Mouse (Mus musculus): ENCODE results near the gene Prkacb. TPM values are rescaled to one million over a fixed set of nuclear protein-coding genes. Genes with fewer than 3 reads are reported as not detected.
"Not testable (repeated sequence)": the region's sequence is repeated elsewhere in the genome, so short reads cannot be mapped to it uniquely, and the experiment has no call there.

Prkacb gene
- total and polyA plus RNA-seq, 3 experiments = 13.5 to 165 (median 91.3) TPM

DNA sequence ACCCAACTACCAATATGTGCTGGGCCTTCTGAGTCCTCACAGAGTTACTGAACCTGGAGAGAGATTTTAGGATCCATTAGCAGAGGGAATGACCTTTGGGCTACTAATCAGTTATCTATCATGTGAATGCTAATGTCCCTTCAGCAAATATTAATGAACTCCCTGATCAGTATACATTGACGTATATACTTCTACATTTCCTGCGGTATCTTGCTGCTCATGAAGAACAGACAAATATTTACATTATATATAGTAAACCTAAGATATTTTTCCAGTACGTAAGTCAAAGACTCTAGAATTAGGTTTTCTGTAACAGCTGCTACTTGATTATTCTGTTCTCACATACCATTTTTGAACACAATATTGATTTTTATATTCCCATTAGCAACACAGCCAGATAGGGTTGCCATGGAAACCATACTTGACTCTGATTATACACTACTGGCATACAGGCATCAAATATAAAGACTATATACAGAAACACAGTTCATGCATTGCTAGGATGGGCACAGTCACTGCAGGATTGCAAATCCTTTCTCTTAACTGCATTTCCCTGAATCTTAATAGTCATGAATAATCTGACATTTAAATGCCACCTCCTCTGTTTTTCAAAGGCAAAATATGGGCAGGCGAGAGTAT lies 71.1 kb downstream of the Prkacb start:
- peaks cover 74% of the 10 kb centered on the region for H3K36me3 ChIP-seq (replicated peaks)
- no peak overlapping the region for H3K4me3 ChIP-seq (ENCODE audit: low read depth, low read length)
- TF ChIP-seq GATA2 (IDR thresholded peaks at IDR 0.05; ENCODE audit: borderline replicate concordance, low read depth, low read length) (no peak), CTCF (IDR thresholded peaks at IDR 0.05; ENCODE audit: low read depth, low read length) (no peak), TAL1 (conservative IDR thresholded peaks at IDR 0.05; ENCODE audit: low read depth, low read length) (no peak), GATA1 (IDR thresholded peaks at IDR 0.05; ENCODE audit: borderline replicate concordance, low read length) (no peak), POLR2AphosphoS5 (IDR thresholded peaks at IDR 0.05; ENCODE audit: insufficient replicate concordance, low read depth, low read length) (no peak)

DNA sequence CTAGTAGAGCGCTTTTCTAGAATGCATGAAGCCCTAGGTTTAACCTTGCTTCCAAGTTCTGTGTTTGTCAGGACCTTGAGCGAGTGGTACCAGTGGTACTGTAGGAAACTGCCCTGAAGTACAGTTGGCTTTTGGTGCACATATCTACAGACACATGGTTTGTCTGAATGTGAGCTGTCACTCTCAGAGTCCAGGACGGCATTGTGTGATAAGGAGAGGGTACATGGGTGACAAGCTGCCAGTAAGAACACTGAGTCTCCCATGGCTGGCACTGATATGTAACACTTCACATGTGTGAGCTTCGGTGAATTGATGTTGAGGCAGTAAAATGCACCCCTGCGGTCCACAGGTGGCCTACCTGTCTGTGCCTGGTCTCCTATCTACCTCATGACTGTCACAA lies 71.6 kb downstream of the Prkacb start:
- Histone ChIP-seq H3K9me3 (replicated peaks) (no peaks in the 10 kb centered on the region), H3K4me1 (ENCODE audit: insufficient read depth, low read depth, low read length) (no peaks in the 10 kb centered on the region), H3K4me3 (ENCODE audit: low read depth, low read length) (no peak overlapping the region), H3K36me3 (replicated peaks) (peaks cover 71% of the 10 kb centered on the region), H3K27me3 (ENCODE audit: insufficient read depth, low read length) (no peaks in the 10 kb centered on the region)
- no peak for TF ChIP-seq GATA1 (IDR thresholded peaks at IDR 0.05; ENCODE audit: borderline replicate concordance, low read length)
- TF ChIP-seq TAL1 (conservative IDR thresholded peaks at IDR 0.05; ENCODE audit: low read depth, low read length) = no peak
- TF ChIP-seq POLR2AphosphoS5 (IDR thresholded peaks at IDR 0.05; ENCODE audit: insufficient replicate concordance, low read depth, low read length) = no peak
- TF ChIP-seq CTCF (IDR thresholded peaks at IDR 0.05; ENCODE audit: low read depth, low read length) = no peak
- no peak for TF ChIP-seq GATA2 (IDR thresholded peaks at IDR 0.05; ENCODE audit: borderline replicate concordance, low read depth, low read length)
- DNase-seq (ENCODE audit: low spot score) = no peak
- ATAC-seq (ENCODE audit: extremely low read depth, insufficient number of reproducible peaks, low FRiP score, poor library complexity, severe bottlenecking) = no peak

More for the DNA sequence above, 71.1 kb downstream of the Prkacb start:
- no peaks in the 10 kb centered on the region for H3K4me1 ChIP-seq (ENCODE audit: insufficient read depth, low read depth, low read length)
- ATAC-seq (ENCODE audit: extremely low read depth, insufficient number of reproducible peaks, low FRiP score, poor library complexity, severe bottlenecking) = no peak
- no peaks in the 10 kb centered on the region for H3K27me3 ChIP-seq (ENCODE audit: insufficient read depth, low read length)
- H3K9me3 ChIP-seq (replicated peaks) = no peaks in the 10 kb centered on the region
- DNase-seq (ENCODE audit: low spot score) = no peak

DNA sequence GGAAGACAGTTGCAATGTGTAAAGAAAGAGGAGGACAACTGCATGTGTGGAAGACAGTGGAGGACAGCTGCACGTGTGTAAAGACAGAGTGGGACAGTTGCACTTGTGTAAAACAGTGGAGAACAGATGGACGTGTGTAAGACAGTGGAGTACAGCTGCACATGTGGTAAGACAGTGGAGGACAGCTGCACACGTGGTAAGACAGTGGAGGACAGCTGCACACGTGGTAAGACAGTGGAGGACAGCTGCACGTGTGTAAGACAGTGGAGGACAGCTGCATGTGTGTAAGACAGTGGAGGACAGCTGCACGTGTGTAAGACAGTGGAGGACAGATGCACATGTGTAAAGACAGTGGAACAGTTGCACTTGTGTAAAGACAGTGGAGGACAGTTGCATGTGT lies 76.6 kb downstream of the Prkacb start:
- Histone ChIP-seq H3K36me3 (replicated peaks) (peaks cover 73% of the 10 kb centered on the region), H3K4me1 (ENCODE audit: insufficient read depth, low read depth, low read length) (peaks cover 12% of the 10 kb centered on the region)
- ATAC-seq (ENCODE audit: extremely low read depth, insufficient number of reproducible peaks, low FRiP score, poor library complexity, severe bottlenecking); H3K27me3 ChIP-seq (ENCODE audit: insufficient read depth, low read length); H3K9me3 ChIP-seq (replicated peaks); DNase-seq (ENCODE audit: low spot score); H3K4me3 ChIP-seq (ENCODE audit: low read depth, low read length): not testable (repeated sequence)

DNA sequence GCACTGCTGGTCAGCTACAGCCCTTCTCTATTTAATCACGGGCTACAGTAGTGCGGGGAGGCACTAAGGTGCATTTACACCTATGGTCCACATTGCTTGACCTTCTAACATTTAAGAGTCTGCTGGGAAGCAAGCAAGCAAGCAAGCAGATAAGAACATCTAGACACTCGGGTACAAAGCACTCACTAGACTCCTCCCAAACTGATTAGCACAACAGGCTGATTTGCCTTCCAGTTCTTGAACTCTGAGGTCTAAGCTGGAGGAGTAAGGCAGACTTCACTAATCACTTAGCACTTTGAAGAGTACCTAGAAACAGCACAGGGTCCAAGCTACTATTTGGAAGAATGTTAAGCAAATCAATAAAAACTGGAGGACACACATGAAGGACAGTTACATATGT lies 77.1 kb downstream of the Prkacb start:
- ATAC-seq (ENCODE audit: extremely low read depth, insufficient number of reproducible peaks, low FRiP score, poor library complexity, severe bottlenecking) (no peak), DNase-seq (ENCODE audit: low spot score) (no peak)
- Histone ChIP-seq H3K4me3 (ENCODE audit: low read depth, low read length) (no peak overlapping the region), H3K36me3 (replicated peaks) (peaks cover 71% of the 10 kb centered on the region), H3K27me3 (ENCODE audit: insufficient read depth, low read length) (no peaks in the 10 kb centered on the region), H3K4me1 (ENCODE audit: insufficient read depth, low read depth, low read length) (peaks cover 12% of the 10 kb centered on the region), H3K9me3 (replicated peaks) (no peaks in the 10 kb centered on the region)
- no peak for TF ChIP-seq GATA2 (IDR thresholded peaks at IDR 0.05; ENCODE audit: borderline replicate concordance, low read depth, low read length)
- no peak for TF ChIP-seq TAL1 (conservative IDR thresholded peaks at IDR 0.05; ENCODE audit: low read depth, low read length)
- TF ChIP-seq CTCF (IDR thresholded peaks at IDR 0.05; ENCODE audit: low read depth, low read length) = no peak
- TF ChIP-seq GATA1 (IDR thresholded peaks at IDR 0.05; ENCODE audit: borderline replicate concordance, low read length) = no peak
- no peak for TF ChIP-seq POLR2AphosphoS5 (IDR thresholded peaks at IDR 0.05; ENCODE audit: insufficient replicate concordance, low read depth, low read length)

DNA sequence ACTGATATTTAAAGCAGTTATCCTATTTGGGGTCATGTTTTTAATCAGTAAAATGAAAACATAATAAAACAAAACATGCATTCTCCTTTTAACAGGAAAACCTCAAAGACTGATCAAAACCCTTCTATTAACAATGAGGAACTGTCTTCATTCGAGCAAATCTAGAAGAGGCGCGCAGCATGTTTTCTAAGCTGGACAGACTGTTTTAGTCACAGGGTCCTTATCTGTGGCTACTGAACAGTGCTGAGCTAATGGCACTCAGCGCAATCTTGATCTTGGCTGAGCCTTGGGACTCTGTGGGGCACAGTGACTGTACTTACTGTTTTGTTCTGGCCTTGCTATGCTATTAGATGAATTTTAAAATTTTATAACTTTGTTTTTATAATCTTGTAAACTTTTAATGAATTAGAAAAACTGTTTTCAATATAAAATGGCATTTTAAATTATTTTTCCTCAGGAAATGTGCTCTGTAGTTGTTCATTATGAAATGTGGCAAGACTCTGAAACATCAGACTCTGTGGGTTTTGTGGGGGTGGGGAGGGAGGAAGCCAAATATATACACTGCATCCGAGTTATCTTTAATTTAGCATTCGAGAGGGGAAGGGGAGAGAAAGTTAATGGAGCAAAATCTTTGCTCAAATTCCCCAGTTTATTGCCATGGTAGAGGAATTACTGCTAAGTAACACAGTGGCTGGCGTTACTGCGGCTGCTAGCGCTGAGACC lies 77.7 kb downstream of the Prkacb start:
- no peak for DNase-seq (ENCODE audit: low spot score)

DNA sequence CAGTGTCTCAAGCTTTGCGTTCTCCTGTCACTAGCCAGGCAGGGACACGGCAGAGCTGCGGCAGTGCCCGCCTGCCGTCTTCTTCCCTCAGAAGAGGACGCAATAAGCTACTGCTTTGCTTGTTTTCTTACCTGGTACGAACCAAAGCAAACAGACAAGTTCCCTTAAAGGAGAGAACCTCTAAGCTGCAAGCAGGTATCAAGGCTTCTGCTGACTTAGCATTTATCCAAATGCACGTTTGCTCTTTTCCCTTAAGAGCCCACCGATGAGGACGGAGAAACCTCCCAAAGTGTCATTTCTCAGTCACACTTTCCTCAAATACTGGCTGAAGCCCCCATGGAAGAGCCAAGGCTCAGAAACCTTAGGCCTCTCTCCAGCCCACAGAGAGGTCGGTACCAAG lies 81.3 kb downstream of the Prkacb start:
- TF ChIP-seq CTCF (IDR thresholded peaks at IDR 0.05; ENCODE audit: low read depth, low read length) (no peak), GATA2 (IDR thresholded peaks at IDR 0.05; ENCODE audit: borderline replicate concordance, low read depth, low read length) (no peak), GATA1 (IDR thresholded peaks at IDR 0.05; ENCODE audit: borderline replicate concordance, low read length) (no peak), TAL1 (conservative IDR thresholded peaks at IDR 0.05; ENCODE audit: low read depth, low read length) (no peak), POLR2AphosphoS5 (IDR thresholded peaks at IDR 0.05; ENCODE audit: insufficient replicate concordance, low read depth, low read length) (no peak)
- peaks cover 67% of the 10 kb centered on the region for H3K36me3 ChIP-seq (replicated peaks)
- H3K27me3 ChIP-seq (ENCODE audit: insufficient read depth, low read length) = no peaks in the 10 kb centered on the region
- H3K4me3 ChIP-seq (ENCODE audit: low read depth, low read length) = no peak overlapping the region
- DNase-seq (ENCODE audit: low spot score) = no peak
- H3K9me3 ChIP-seq (replicated peaks) = no peaks in the 10 kb centered on the region
- H3K4me1 ChIP-seq (ENCODE audit: insufficient read depth, low read depth, low read length) = peaks cover 12% of the 10 kb centered on the region
- ATAC-seq (ENCODE audit: extremely low read depth, insufficient number of reproducible peaks, low FRiP score, poor library complexity, severe bottlenecking) = no peak

More for the DNA sequence above, 77.7 kb downstream of the Prkacb start:
- no peak for TF ChIP-seq CTCF (IDR thresholded peaks at IDR 0.05; ENCODE audit: low read depth, low read length)
- no peak for TF ChIP-seq POLR2AphosphoS5 (IDR thresholded peaks at IDR 0.05; ENCODE audit: insufficient replicate concordance, low read depth, low read length)
- no peak for TF ChIP-seq GATA2 (IDR thresholded peaks at IDR 0.05; ENCODE audit: borderline replicate concordance, low read depth, low read length)
- Histone ChIP-seq H3K9me3 (replicated peaks) (no peaks in the 10 kb centered on the region), H3K27me3 (ENCODE audit: insufficient read depth, low read length) (no peaks in the 10 kb centered on the region), H3K4me1 (ENCODE audit: insufficient read depth, low read depth, low read length) (peaks cover 12% of the 10 kb centered on the region), H3K36me3 (replicated peaks) (peaks cover 71% of the 10 kb centered on the region), H3K4me3 (ENCODE audit: low read depth, low read length) (no peak overlapping the region)
- peak; percentile 87 for ATAC-seq (ENCODE audit: extremely low read depth, insufficient number of reproducible peaks, low FRiP score, poor library complexity, severe bottlenecking)

Data from G1E (cell line).